Mouse (Mus musculus) heart, adult 2 months (tissue): ENCODE measurements at regions not wholly inside any gene's neighbourhood (a gene's known extent, or its start where the extent isn't known, plus 50 kb on each side); places are given as distances from the start of the nearest gene placed in this dataset.
"Not testable (repeated sequence)": the region's sequence is repeated elsewhere in the genome, so short reads cannot be mapped to it uniquely, and the experiment has no call there.

Source experiments
- DNase-seq, 2 experiments: peaks; one replicate each; pipeline ENCODE4 v3.0.0; 2021
- H3K27ac ChIP-seq: fragments of 200-600 bp; 2 replicates; pipeline ENCODE4 v1.8.1; 2022
- H3K27me3 ChIP-seq: fragments of 200-500 bp; 2 replicates; pipeline ENCODE4 v1.6.1; 2012; ENCODE audit warnings: mild to moderate bottlenecking, low read length, inconsistent platforms, mixed read lengths; ENCODE audit not compliant: control insufficient read depth, insufficient read depth
- H3K36me3 ChIP-seq: fragments of 200-500 bp; 2 replicates; pipeline ENCODE4 v1.6.1; 2012; ENCODE audit warnings: low read length, inconsistent platforms; ENCODE audit not compliant: control insufficient read depth, insufficient read depth
- H3K4me1 ChIP-seq: fragments of 200-500 bp; 2 replicates; pipeline ENCODE4 v1.6.1; 2011; ENCODE audit warnings: low read length; ENCODE audit not compliant: control insufficient read depth, insufficient read depth
- H3K4me3 ChIP-seq: fragments of 200-600 bp; 2 replicates; pipeline ENCODE4 v1.8.1; 2022
- H3K79me2 ChIP-seq: fragments of 200-500 bp; replicated peaks from 2 replicates; pipeline ENCODE4 v1.6.1; 2012; ENCODE audit warnings: mild to moderate bottlenecking, inconsistent platforms, low read length, moderate library complexity, mixed read lengths; ENCODE audit not compliant: control insufficient read depth, insufficient read depth
- H3K9ac ChIP-seq: fragments of 200-500 bp; 2 replicates; pipeline ENCODE4 v1.6.1; 2012; ENCODE audit warnings: low read depth, mild to moderate bottlenecking, control low read depth, inconsistent platforms, low read length, mixed read lengths
- CTCF ChIP-seq: fragments of 200-600 bp; IDR thresholded peaks from 2 replicates; pipeline ENCODE4 v1.8.1; 2022; ENCODE audit warnings: antibody characterized with exemption, mild to moderate bottlenecking, moderate library complexity
- EP300 ChIP-seq: fragments of 200-500 bp; IDR thresholded peaks from 2 replicates; pipeline ENCODE4 v1.6.1; 2011; ENCODE audit warnings: low read depth, low read length, control low read depth; ENCODE audit not compliant: insufficient read depth
- POLR2A ChIP-seq: fragments of 200-500 bp; IDR thresholded peaks from 2 replicates; pipeline ENCODE4 v1.6.1; 2011; ENCODE audit warnings: mild to moderate bottlenecking, low read depth, low read length, control low read depth; ENCODE audit not compliant: insufficient read depth
- WGBS: fragments of 180-500 bp; shearing (Covaris S2); methylation state at CpG from one replicate; pipeline ENCODE4 v1.1.7; 2018; 5-methylcytosine and 5-hydroxymethylcytosine counted together
- intact Hi-C: fragments of 180-260 bp; cut with DNase I; formaldehyde crosslinking; loops from one replicate; pipeline ENCODE4 v1.15.1; 2025

- TF ChIP-seq EP300 (no peak), CTCF (no peak), POLR2A (no peak)
- H3K79me2 ChIP-seq: no peaks in the 10 kb centered on the region
- peaks cover 1% of the 10 kb centered on the region; the same call in 1 of the 2 replicates for H3K4me1 ChIP-seq
- DNase-seq: no peak
- WGBS: 63% methylated on average over 3 of the region's 3 CpGs
- H3K27ac ChIP-seq: no peak overlapping the region
- H3K4me3 ChIP-seq: no peak overlapping the region
- intact Hi-C loops: no loop called here
- no peaks in the 10 kb centered on the region for H3K27me3 ChIP-seq
- H3K36me3 ChIP-seq: peaks cover 2% of the 10 kb centered on the region; the same call in 1 of the 2 replicates
- no peak overlapping the region for H3K9ac ChIP-seq
Observed at GRCm38 (mm10) chr9:52941637-52941983, 262.0 kb upstream of the AI593442 start.

DNA sequence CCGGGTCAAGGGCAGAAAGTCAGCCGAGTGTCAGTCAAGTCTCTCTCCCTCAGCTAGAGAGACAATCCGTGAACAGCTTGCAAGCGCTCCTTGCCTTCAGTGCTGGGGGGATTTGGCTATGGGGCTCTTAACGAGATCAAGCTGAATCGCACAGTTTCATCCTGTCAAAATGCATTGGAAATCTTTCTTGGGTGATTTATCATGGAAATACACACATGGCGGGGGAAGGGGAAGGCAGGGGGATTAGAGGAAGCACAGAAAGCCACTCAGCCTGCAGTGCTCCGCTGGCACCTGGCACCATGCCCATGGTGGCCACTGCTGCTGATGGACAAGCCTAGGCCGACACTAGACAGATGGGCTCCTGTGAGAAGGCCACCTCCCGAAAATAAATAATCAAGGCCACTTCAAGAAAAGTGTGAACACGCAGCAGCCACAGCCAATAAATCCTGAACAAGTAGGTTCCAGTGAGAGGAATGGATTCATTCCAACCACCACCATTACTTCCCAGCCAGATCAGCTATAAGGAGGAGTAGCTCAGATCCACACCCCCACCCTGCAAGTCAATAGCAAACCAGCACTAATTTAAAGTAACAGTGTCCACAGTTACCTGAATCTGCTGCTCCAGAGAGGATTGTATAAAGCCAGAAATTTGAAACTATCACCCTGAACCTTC lies 261.5 kb upstream of the AI593442 start:
- Histone ChIP-seq H3K27ac (no peak overlapping the region), H3K4me3 (no peak overlapping the region), H3K4me1 (peaks cover 1% of the 10 kb centered on the region; the same call in 1 of the 2 replicates), H3K9ac (no peak overlapping the region), H3K36me3 (peaks cover 2% of the 10 kb centered on the region; the same call in 1 of the 2 replicates), H3K27me3 (no peaks in the 10 kb centered on the region), H3K79me2 (no peaks in the 10 kb centered on the region)
- 50% methylated on average over 11 of the region's 11 CpGs for WGBS
- DNase-seq: no peak
- intact Hi-C loops: no loop called here
- TF ChIP-seq CTCF: no peak
- TF ChIP-seq EP300: no peak
- no peak for TF ChIP-seq POLR2A

DNA sequence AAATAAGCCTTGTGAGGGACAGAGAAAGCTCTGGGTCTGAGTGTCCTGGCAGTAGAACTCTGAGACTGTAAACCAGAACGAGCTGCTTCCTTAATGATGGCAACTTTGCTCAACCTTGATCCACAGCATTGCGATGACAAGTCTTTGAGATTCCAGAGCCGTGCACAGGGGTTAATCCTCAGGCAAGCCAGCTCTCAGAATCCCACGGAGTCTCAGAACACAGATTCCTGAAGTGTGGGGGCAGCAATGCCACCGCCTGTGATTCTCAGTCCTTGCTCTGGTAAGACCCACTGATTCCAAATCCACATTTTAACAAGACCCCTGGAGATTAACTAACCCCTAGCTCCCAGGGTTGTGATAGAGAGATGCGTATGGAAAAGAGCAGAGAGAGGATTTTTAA lies 255.5 kb upstream of the AI593442 start:
- Histone ChIP-seq H3K36me3 (no peaks in the 10 kb centered on the region), H3K4me1 (no peaks in the 10 kb centered on the region), H3K27ac (no peak overlapping the region), H3K9ac (no peak overlapping the region), H3K27me3 (no peaks in the 10 kb centered on the region), H3K4me3 (no peak overlapping the region), H3K79me2 (no peaks in the 10 kb centered on the region)
- DNase-seq: no peak
- WGBS: 53% methylated on average over 6 of the region's 6 CpGs
- intact Hi-C loops: no loop called here
- TF ChIP-seq POLR2A: no peak
- TF ChIP-seq CTCF: no peak
- TF ChIP-seq EP300: no peak

DNA sequence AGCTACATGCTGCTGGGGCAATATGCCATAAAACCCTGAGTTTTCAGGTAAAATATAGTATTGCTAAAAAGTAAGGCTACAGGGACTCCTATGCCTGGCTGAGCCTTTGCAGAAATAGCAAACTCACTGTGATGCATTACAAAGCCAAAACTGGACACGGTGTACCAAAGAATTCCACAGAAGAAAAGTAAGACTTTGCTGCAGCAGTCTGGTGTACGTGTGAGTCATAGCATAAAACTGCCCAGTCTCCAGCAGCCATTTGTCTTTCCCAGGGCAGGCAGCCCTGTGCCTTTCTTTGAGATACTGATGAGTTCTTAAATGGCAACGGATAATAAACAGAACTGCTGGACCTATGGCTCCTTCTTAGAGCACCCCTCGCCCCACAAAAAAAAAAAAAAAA lies 237.9 kb upstream of the AI593442 start:
- H3K27me3 ChIP-seq: no peaks in the 10 kb centered on the region
- no peak overlapping the region for H3K9ac ChIP-seq
- no peak for TF ChIP-seq EP300
- no peak for TF ChIP-seq POLR2A
- no peak for TF ChIP-seq CTCF
- DNase-seq: no peak
- H3K27ac ChIP-seq: no peak overlapping the region
- no peaks in the 10 kb centered on the region for H3K4me1 ChIP-seq
- WGBS: 64% methylated on average over 4 of the region's 4 CpGs
- no peaks in the 10 kb centered on the region for H3K79me2 ChIP-seq
- intact Hi-C loops: no loop called here
- H3K4me3 ChIP-seq: no peak overlapping the region
- no peaks in the 10 kb centered on the region for H3K36me3 ChIP-seq

DNA sequence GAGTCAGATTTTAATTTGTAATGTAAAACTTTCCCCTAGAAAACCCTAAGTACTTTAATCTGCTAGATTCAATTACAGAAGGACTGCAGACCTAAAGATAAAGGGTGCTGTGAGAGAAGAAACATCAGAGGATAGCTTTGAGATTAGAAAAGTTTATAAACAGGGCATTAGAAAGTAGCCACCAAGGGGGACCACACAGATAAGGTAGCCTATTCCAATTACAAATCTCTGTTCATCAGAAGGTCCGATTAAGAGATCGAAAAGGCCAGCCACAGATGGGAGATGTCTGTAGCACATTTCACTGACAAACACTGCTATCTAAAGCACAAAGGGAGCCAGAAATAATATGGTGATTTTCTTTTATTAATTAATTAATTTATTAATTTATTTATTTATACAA lies 209.1 kb upstream of the AI593442 start:
- H3K9ac ChIP-seq, intact Hi-C loops, H3K27me3 ChIP-seq, H3K27ac ChIP-seq, H3K4me3 ChIP-seq, H3K79me2 ChIP-seq, DNase-seq, H3K36me3 ChIP-seq, H3K4me1 ChIP-seq: not testable (repeated sequence)
- WGBS: no CpG with 5 or more reads among the region's 2 CpGs

- H3K4me1 ChIP-seq, H3K27ac ChIP-seq, H3K27me3 ChIP-seq, H3K9ac ChIP-seq, H3K36me3 ChIP-seq, DNase-seq, H3K4me3 ChIP-seq, H3K79me2 ChIP-seq, intact Hi-C loops: not testable (repeated sequence)
- WGBS: no CpG with 5 or more reads among the region's 3 CpGs
Observed at GRCm38 (mm10) chr9:52887997-52888396, 208.4 kb upstream of the AI593442 start.

- intact Hi-C loops: no loop called here
- no peaks in the 10 kb centered on the region for H3K36me3 ChIP-seq
- no peaks in the 10 kb centered on the region for H3K79me2 ChIP-seq
- H3K27ac ChIP-seq: no peak overlapping the region
- H3K4me3 ChIP-seq: no peak overlapping the region
- no peak for DNase-seq
- no peak overlapping the region for H3K9ac ChIP-seq
- 84% methylated on average over 1 of the region's 1 CpGs for WGBS
- H3K27me3 ChIP-seq: no peaks in the 10 kb centered on the region
- TF ChIP-seq POLR2A (no peak), CTCF (no peak), EP300 (no peak)
- H3K4me1 ChIP-seq: no peaks in the 10 kb centered on the region
Observed at GRCm38 (mm10) chr9:52867236-52867635, 187.7 kb upstream of the AI593442 start.
